Mouse (Mus musculus) thymus, postnatal 10 days (tissue): Measurements from ENCODE around the gene Pla2g1b.
A peak's percentile ranks its signal among the peaks of the same experiment; 100 is the strongest.

ENCODE experiments used
- DNase-seq, 2 experiments: peaks; one replicate each; pipeline ENCODE4 v3.0.0; 2021; ENCODE audit warnings: low spot score in 2 of 2

The Pla2g1b gene

GRCm38 (mm10) chr5:115465642-115466420 lies at the start of gene Pla2g1b:
Pla2g1b (plus strand) TSS chr5:115466262.
- no peak for DNase-seq

- DNase-seq, result no peak
Observed at GRCm38 (mm10) chr5:115428831-115429358, 37.2 kb upstream of the Pla2g1b start.

- no peak for DNase-seq
Observed at GRCm38 (mm10) chr5:115429359-115430186, 36.5 kb upstream of the Pla2g1b start, which contains the start of gene Msi1. Msi1 (plus strand) TSS chr5:115429599.

- DNase-seq, result no peak
Observed at GRCm38 (mm10) chr5:115430187-115430960, 35.7 kb upstream of the Pla2g1b start.

GRCm38 (mm10) chr5:115431061-115431897 lies 34.8 kb upstream of the Pla2g1b start:
- no peak for DNase-seq

- no peak for DNase-seq
Observed at GRCm38 (mm10) chr5:115431898-115432259, 34.2 kb upstream of the Pla2g1b start.

- no peak for DNase-seq
Observed at GRCm38 (mm10) chr5:115432395-115432794, 33.7 kb upstream of the Pla2g1b start.

GRCm38 (mm10) chr5:115433191-115433590 lies 32.9 kb upstream of the Pla2g1b start:
- no peak for DNase-seq

GRCm38 (mm10) chr5:115434280-115434852 lies 31.7 kb upstream of the Pla2g1b start:
- DNase-seq, result no peak

- no peak for DNase-seq
Observed at GRCm38 (mm10) chr5:115434853-115435754, 31.0 kb upstream of the Pla2g1b start.

- no peak for DNase-seq
Observed at GRCm38 (mm10) chr5:115435755-115436379, 30.2 kb upstream of the Pla2g1b start.

- no peak for DNase-seq
Observed at GRCm38 (mm10) chr5:115436421-115437124, 29.5 kb upstream of the Pla2g1b start.

- no peak for DNase-seq
Observed at GRCm38 (mm10) chr5:115437242-115437944, 28.7 kb upstream of the Pla2g1b start.

- no peak for DNase-seq
Observed at GRCm38 (mm10) chr5:115437945-115438315, 28.1 kb upstream of the Pla2g1b start.

GRCm38 (mm10) chr5:115438667-115439066 lies 27.4 kb upstream of the Pla2g1b start:
- no peak for DNase-seq

- DNase-seq, result peak; percentile 9 to 68
Observed at GRCm38 (mm10) chr5:115441205-115441849, 24.7 kb upstream of the Pla2g1b start.

GRCm38 (mm10) chr5:115442663-115443062 lies 23.4 kb upstream of the Pla2g1b start:
- peak in 1 of 2 experiments; percentile 31 for DNase-seq
